Mouse (Mus musculus): Measurements from ENCODE around the gene Gnmt. TPM values are rescaled to one million over a fixed set of nuclear protein-coding genes. Genes with fewer than 3 reads are reported as not detected.
A peak's percentile ranks its signal among the peaks of the same experiment; 100 is the strongest.
"Not testable (repeated sequence)": the region's sequence is repeated elsewhere in the genome, so short reads cannot be mapped to it uniquely, and the experiment has no call there.

The Gnmt gene
- polyA plus RNA-seq, 1 experiment from 2014 or later, result 0.79 TPM

DNA sequence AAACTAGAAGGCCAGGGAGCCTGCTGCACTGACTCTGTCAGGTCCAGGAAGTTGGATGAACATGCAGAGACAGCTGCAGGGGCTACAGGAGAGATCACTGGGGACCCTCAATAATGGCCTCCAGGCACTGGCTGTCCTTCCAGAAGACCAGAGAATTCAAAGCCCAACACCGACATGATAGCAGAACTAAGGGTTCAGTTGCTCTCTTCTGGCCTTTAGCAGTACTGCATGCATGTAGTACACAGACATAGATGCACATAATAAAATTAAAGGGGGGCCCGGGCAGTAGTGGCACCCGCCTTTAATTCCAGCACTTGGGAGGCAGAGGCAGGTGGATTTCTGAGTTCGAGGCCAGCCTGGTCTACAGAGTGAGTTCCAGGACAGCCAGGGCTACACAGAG, 42.1 kb upstream of the Gnmt start:
- Histone ChIP-seq H3K27ac (ENCODE audit: low read depth, low read length) (no peak overlapping the region), H3K9ac (ENCODE audit: low read length) (no peak overlapping the region), H3K4me3 (ENCODE audit: low read depth, low read length) (no peak overlapping the region), H3K36me3 (ENCODE audit: control insufficient read depth, insufficient read depth, low read length) (peaks cover 20% of the 10 kb centered on the region), H3K27me3 (replicated peaks; ENCODE audit: control insufficient read depth, insufficient read depth, low read length) (no peaks in the 10 kb centered on the region), H3K4me2 (ENCODE audit: low read length) (no peak overlapping the region), H3K9me3 (replicated peaks; ENCODE audit: control insufficient read depth, low read length) (no peaks in the 10 kb centered on the region), H3K4me1 (ENCODE audit: control insufficient read depth, insufficient read depth, low read length) (peaks cover 14% of the 10 kb centered on the region)
- ATAC-seq (no peak), DNase-seq (ENCODE audit: low spot score) (peak; percentile 17)
- 83% methylated on average over 4 of the region's 4 CpGs for WGBS

DNA sequence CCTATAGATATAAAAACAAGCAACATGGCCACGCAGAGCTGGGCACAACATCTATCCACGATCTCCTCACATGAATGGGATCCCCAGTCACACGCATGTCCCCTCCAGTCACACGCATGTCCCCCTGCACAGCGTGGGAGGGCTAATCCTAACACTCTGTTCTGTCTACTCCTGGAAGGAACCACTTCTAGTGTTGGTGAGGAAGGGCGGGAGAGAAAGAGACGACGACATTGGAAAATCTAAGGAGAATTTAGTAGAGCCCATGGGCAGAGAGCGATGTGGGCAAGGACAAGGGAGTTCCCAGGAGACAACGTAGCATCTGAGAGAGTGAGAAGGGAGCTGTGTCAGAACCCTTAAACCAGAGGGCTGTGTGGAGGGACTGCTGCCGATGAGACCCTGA, 41.6 kb upstream of the Gnmt start:
- no peaks in the 10 kb centered on the region for H3K27me3 ChIP-seq (replicated peaks; ENCODE audit: control insufficient read depth, insufficient read depth, low read length)
- no peak for ATAC-seq
- DNase-seq (ENCODE audit: low spot score), result no peak
- no peak overlapping the region for H3K9ac ChIP-seq (ENCODE audit: low read length)
- no peak overlapping the region for H3K27ac ChIP-seq (ENCODE audit: low read depth, low read length)
- H3K4me1 ChIP-seq (ENCODE audit: control insufficient read depth, insufficient read depth, low read length), result peaks cover 14% of the 10 kb centered on the region
- 90% methylated on average over 11 of the region's 11 CpGs for WGBS
- H3K4me3 ChIP-seq (ENCODE audit: low read depth, low read length), result no peak overlapping the region
- H3K4me2 ChIP-seq (ENCODE audit: low read length), result no peak overlapping the region
- peaks cover 15% of the 10 kb centered on the region for H3K36me3 ChIP-seq (ENCODE audit: control insufficient read depth, insufficient read depth, low read length)
- H3K9me3 ChIP-seq (replicated peaks; ENCODE audit: control insufficient read depth, low read length), result no peaks in the 10 kb centered on the region

DNA sequence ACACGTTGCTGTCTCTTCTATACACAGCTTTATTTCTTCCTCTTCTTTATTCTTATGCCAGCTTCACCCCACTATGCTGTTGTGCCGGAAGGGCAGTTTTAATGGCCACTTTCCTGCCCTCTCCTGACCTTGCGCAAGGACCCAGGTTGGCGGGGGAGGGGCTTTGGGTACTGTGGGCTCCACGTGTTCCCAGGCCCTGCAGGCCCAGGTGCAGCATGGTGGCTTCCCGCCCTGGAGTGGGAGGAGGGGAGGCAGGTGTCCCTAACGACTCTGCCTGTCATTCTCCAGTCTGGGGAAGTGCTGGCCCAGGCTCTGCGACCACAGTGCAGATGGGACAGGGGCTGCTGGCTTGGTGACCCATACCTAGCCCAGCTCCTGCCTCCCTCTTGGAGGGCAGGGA, 38.9 kb upstream of the Gnmt start:
- 60% methylated on average over 8 of the region's 8 CpGs for WGBS
- H3K4me1 ChIP-seq (ENCODE audit: control insufficient read depth, insufficient read depth, low read length), result peaks cover 3% of the 10 kb centered on the region; the same call in 1 of the 2 replicates
- H3K9ac ChIP-seq (ENCODE audit: low read length), result no peak overlapping the region
- no peak overlapping the region for H3K4me2 ChIP-seq (ENCODE audit: low read length)
- DNase-seq (ENCODE audit: low spot score) (no peak), ATAC-seq (no peak)
- H3K36me3 ChIP-seq (ENCODE audit: control insufficient read depth, insufficient read depth, low read length), result no peaks in the 10 kb centered on the region
- no peak overlapping the region for H3K4me3 ChIP-seq (ENCODE audit: low read depth, low read length)
- H3K27me3 ChIP-seq (replicated peaks; ENCODE audit: control insufficient read depth, insufficient read depth, low read length), result no peaks in the 10 kb centered on the region
- H3K27ac ChIP-seq (ENCODE audit: low read depth, low read length), result no peak overlapping the region
- no peaks in the 10 kb centered on the region for H3K9me3 ChIP-seq (replicated peaks; ENCODE audit: control insufficient read depth, low read length)

DNA sequence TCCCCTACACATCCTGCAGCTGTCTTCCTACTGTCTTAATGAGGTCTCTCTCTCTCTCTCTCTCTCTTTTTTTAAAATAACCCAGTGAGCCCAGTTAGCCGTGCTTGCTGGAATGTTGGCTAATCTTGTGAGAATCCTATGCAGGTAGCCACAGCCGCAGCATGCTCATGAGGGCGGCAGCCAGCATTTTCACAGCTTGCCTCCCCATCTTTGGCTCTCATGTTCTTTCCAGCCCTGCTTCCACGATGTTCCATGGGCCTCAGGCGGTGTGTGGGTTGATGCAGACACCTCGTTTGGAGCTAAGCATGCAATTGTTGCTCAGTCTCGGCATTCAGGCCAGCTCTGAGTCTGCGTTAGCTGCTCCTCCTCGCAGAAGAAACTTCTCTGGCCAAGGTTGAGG, 35.9 kb upstream of the Gnmt start:
- 67% methylated on average over 8 of the region's 9 CpGs for WGBS
- DNase-seq (ENCODE audit: low spot score); H3K9me3 ChIP-seq (replicated peaks; ENCODE audit: control insufficient read depth, low read length); H3K27me3 ChIP-seq (replicated peaks; ENCODE audit: control insufficient read depth, insufficient read depth, low read length); H3K27ac ChIP-seq (ENCODE audit: low read depth, low read length); H3K4me1 ChIP-seq (ENCODE audit: control insufficient read depth, insufficient read depth, low read length); H3K9ac ChIP-seq (ENCODE audit: low read length); ATAC-seq; H3K36me3 ChIP-seq (ENCODE audit: control insufficient read depth, insufficient read depth, low read length); H3K4me2 ChIP-seq (ENCODE audit: low read length); H3K4me3 ChIP-seq (ENCODE audit: low read depth, low read length): not testable (repeated sequence)

DNA sequence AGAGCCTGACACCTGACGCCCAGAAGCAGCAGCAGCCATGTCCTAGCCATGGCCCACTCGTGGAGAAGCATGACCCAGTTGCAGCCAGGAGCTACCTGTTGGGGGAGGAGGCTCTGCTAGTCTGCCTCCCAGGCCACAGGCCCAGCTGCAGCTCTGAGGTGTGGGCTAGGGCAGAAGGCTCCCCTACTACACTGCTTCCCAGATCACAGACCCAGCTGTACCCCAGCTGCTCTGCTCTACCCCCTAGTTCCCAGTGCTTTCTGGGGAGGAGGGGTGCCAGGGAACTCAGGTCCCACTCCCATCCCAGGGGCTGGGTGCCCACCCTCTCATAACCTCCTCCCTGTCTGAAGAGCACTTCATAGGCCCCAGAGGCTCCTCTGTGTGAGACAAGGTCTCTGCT, 34.6 kb upstream of the Gnmt start, which contains the start of gene Ptcra:
Gene Ptcra, minus strand, starts transcription at position 169 of the 400 bp plus-strand sequence.
- no peak within 1 kb of the TSS for H3K4me3 ChIP-seq (ENCODE audit: low read depth, low read length)
- H3K36me3 ChIP-seq (ENCODE audit: control insufficient read depth, insufficient read depth, low read length), result no peaks in the 10 kb centered on the region
- no peak for DNase-seq (ENCODE audit: low spot score)
- no peak for ATAC-seq
- 55% methylated on average over 2 of the region's 2 CpGs for whole genome bisulfite sequencing
- no peaks in the 10 kb centered on the region for H3K27me3 ChIP-seq (replicated peaks; ENCODE audit: control insufficient read depth, insufficient read depth, low read length)
- no peak within 1 kb of the TSS for H3K9ac ChIP-seq (ENCODE audit: low read length)
- H3K27ac ChIP-seq (ENCODE audit: low read depth, low read length), result no peak within 1 kb of the TSS
- H3K4me2 ChIP-seq (ENCODE audit: low read length), result no peak within 1 kb of the TSS
- no peaks in the 10 kb centered on the region for H3K9me3 ChIP-seq (replicated peaks; ENCODE audit: control insufficient read depth, low read length)
- H3K4me1 ChIP-seq (ENCODE audit: control insufficient read depth, insufficient read depth, low read length), result no peaks in the 10 kb centered on the region

DNA sequence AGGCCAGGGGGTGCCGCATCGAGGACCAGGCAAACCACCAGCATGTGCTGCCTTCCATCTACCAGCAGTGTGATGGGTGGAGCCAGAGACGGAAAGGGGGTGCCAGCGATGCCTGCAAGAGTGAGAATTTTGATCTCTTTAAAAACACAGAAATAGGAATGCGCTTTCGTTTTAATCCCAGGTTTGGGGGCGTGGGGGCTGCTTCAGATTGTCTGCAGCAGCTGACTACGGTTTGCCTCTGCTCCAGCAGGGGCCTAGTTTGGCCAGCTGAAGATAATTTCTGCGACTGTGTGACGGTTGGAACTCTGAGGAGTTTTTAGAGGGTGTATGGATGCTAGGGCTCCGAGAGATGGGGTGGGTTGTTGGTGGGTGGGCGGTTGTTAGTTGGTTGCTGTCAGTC, 29.8 kb upstream of the Gnmt start:
- no peak for DNase-seq (ENCODE audit: low spot score)
- no peaks in the 10 kb centered on the region for H3K4me1 ChIP-seq (ENCODE audit: control insufficient read depth, insufficient read depth, low read length)
- no peaks in the 10 kb centered on the region for H3K9me3 ChIP-seq (replicated peaks; ENCODE audit: control insufficient read depth, low read length)
- H3K9ac ChIP-seq (ENCODE audit: low read length), result no peak overlapping the region
- H3K27me3 ChIP-seq (replicated peaks; ENCODE audit: control insufficient read depth, insufficient read depth, low read length), result no peaks in the 10 kb centered on the region
- WGBS, result 88% methylated on average over 12 of the region's 12 CpGs
- no peak overlapping the region for H3K4me3 ChIP-seq (ENCODE audit: low read depth, low read length)
- H3K36me3 ChIP-seq (ENCODE audit: control insufficient read depth, insufficient read depth, low read length), result no peaks in the 10 kb centered on the region
- H3K4me2 ChIP-seq (ENCODE audit: low read length), result no peak overlapping the region
- ATAC-seq, result no peak
- no peak overlapping the region for H3K27ac ChIP-seq (ENCODE audit: low read depth, low read length)

DNA sequence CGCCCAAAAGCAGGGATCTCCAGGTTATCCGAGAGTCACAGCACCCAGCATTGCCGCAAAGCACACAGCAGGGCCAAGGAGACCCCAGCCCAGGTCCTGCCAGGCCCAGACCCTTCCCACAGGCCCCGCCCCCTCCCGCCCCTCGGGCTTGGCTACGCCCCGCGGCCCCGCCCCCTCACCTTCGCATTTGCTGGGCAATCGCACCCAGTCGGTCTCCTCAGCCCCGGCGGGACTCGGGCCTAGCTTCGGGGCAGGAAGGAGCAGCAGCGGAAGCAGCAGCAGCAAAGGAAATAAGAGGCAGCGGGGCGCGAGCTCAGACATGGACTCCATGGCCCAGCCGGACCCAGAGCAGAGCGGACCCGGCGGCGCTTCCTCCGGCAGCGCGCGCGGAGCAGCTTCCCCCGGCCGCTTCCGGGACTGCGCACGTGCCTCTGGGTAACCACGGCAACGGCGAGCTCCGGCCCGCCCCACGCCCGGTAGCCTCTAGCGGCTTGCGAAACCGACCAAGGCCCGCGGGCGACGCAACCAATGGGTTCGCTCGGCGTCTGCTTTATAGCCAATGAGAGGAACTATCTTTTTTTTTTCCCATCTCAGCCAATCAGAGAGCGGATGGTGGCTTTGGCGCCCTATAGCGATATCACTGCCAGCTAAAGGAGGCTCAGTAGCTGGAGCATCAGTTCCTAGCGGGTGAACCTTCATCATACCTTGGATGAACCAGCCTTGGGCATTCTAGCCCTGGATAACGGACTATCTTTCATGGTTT, 23.0 kb upstream of the Gnmt start, which contains the start of gene Cnpy3:
Gene Cnpy3, minus strand, starts transcription at position 421 of the 763 bp plus-strand sequence.
- H3K9me3 ChIP-seq (replicated peaks; ENCODE audit: control insufficient read depth, low read length), result no peaks in the 10 kb centered on the region
- H3K9ac ChIP-seq (ENCODE audit: low read length), result peak within 1 kb of the TSS; percentile 74
- DNase-seq (ENCODE audit: low spot score), result peak; percentile 100
- no peaks in the 10 kb centered on the region for H3K27me3 ChIP-seq (replicated peaks; ENCODE audit: control insufficient read depth, insufficient read depth, low read length)
- H3K36me3 ChIP-seq (ENCODE audit: control insufficient read depth, insufficient read depth, low read length), result 0 out of 2 replicates have a peak, but pooled peaks cover 5% of the 10 kb centered on the region
- peak within 1 kb of the TSS; percentile 79 for H3K4me2 ChIP-seq (ENCODE audit: low read length)
- peak within 1 kb of the TSS; percentile 76 for H3K27ac ChIP-seq (ENCODE audit: low read depth, low read length)
- peak within 1 kb of the TSS; percentile 77 for H3K4me3 ChIP-seq (ENCODE audit: low read depth, low read length)
- peak; percentile 100 for ATAC-seq
- H3K4me1 ChIP-seq (ENCODE audit: control insufficient read depth, insufficient read depth, low read length), result peaks cover 13% of the 10 kb centered on the region
- WGBS, result under 1% methylated on average over 57 of the region's 58 CpGs

DNA sequence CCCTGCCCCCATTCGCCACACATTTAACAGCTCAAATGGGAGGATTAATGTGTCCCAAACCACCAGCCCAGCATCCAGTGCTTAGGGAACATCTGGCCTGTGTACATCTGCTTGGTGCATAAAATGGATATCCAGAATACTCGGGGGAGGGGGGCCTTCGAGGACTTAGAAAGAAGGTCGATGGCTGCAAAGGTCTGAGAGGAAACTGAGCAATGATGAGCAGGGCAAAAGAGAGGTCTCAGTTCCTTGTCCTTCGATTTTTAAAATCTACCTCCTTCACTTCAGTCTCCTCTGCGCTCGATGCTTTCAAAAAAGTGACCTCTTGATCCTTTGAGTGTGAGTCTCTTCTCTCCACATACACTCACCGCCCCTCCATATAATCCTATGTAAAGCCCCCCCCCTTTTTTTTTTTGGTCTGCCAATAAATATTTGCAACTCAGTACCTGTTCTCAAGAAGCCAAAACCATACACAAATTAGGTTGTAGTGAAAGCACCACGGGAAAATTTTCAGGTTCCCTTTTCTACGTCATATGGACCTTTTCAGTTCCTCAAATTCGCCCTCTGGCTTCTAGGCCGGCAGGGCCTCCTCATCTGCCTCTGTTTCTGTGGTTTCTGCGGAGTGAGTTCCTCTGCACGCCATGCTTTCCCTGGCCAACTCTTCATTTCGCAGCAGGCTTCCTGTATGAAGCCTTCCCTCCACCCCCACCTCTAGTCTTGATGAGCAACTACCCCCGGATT, 22.3 kb upstream of the Gnmt start:
- no peak for ATAC-seq
- no peak for DNase-seq (ENCODE audit: low spot score)
- no peaks in the 10 kb centered on the region for H3K27me3 ChIP-seq (replicated peaks; ENCODE audit: control insufficient read depth, insufficient read depth, low read length)
- 32% methylated on average over 16 of the region's 16 CpGs for WGBS
- H3K9ac ChIP-seq (ENCODE audit: low read length), result peak overlapping the region; percentile 74
- peaks cover 12% of the 10 kb centered on the region; the same call in 1 of the 2 replicates for H3K36me3 ChIP-seq (ENCODE audit: control insufficient read depth, insufficient read depth, low read length)
- no peaks in the 10 kb centered on the region for H3K9me3 ChIP-seq (replicated peaks; ENCODE audit: control insufficient read depth, low read length)
- H3K4me3 ChIP-seq (ENCODE audit: low read depth, low read length), result peak overlapping the region; percentile 77
- peak overlapping the region; percentile 76 for H3K27ac ChIP-seq (ENCODE audit: low read depth, low read length)
- peaks cover 13% of the 10 kb centered on the region for H3K4me1 ChIP-seq (ENCODE audit: control insufficient read depth, insufficient read depth, low read length)
- H3K4me2 ChIP-seq (ENCODE audit: low read length), result peak overlapping the region; percentile 79

DNA sequence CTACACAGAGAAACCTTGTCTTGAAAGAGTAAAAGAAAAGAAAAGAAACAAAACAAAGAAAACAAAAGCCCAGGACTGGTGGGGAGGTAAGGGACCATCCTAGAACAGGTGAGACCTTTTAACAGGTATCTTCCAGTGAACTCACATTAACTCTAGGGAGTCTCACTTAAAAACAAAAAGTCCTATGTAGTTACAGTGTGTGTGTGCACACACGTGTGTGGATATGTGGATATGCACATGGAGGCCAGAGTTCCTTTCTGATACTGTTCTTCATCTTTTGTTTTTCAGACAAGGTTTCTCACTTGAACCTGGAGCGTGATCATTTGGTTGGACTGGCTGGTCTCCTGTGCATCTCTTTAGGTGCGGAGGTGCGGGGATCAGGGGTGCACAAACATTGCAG, 21.6 kb upstream of the Gnmt start:
- H3K4me1 ChIP-seq (ENCODE audit: control insufficient read depth, insufficient read depth, low read length), result peaks cover 13% of the 10 kb centered on the region
- peak overlapping the region; percentile 79 for H3K4me2 ChIP-seq (ENCODE audit: low read length)
- H3K9me3 ChIP-seq (replicated peaks; ENCODE audit: control insufficient read depth, low read length), result no peaks in the 10 kb centered on the region
- H3K36me3 ChIP-seq (ENCODE audit: control insufficient read depth, insufficient read depth, low read length), result peaks cover 18% of the 10 kb centered on the region; the same call in 1 of the 2 replicates
- H3K9ac ChIP-seq (ENCODE audit: low read length), result peak overlapping the region; percentile 74
- no peak overlapping the region for H3K4me3 ChIP-seq (ENCODE audit: low read depth, low read length)
- H3K27me3 ChIP-seq (replicated peaks; ENCODE audit: control insufficient read depth, insufficient read depth, low read length), result no peaks in the 10 kb centered on the region
- H3K27ac ChIP-seq (ENCODE audit: low read depth, low read length), result no peak overlapping the region
- ATAC-seq (no peak), DNase-seq (ENCODE audit: low spot score) (no peak)
- WGBS, result 91% methylated on average over 4 of the region's 4 CpGs
